Mouse (Mus musculus) ES-Bruce4 (cell line): Measurements from ENCODE around the gene Aadac.

Experiments
- CTCF ChIP-seq: IDR thresholded peaks from one replicate; pipeline ENCODE4 v1.8.1; 2011; ENCODE audit warnings: low read depth, low read length
- EP300 ChIP-seq: IDR thresholded peaks from 2 replicates; pipeline ENCODE4 v1.6.1; 2011; ENCODE audit warnings: low read depth, low read length; ENCODE audit not compliant: insufficient read depth
- POLR2A ChIP-seq: IDR thresholded peaks from one replicate; pipeline ENCODE4 v1.8.1; 2011; ENCODE audit warnings: low read length; ENCODE audit not compliant: insufficient read depth

DNA sequence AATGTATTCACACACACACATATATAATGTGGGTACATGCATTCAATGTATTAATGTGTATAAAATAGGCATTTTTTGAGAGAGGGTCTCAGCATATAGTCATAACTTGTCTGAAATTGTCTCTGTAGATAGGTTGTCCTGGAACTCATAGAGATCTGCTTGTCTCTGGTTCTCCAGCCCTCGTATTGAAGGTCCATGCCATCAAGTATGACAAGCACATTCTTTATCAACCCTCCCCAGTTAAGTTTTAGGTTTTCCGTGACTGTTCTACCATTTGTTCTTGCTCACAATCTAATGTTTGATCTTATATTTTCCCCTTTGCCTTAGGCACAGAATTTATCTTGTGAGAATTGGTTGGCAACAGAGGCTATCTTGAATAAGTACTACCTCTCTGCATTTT lies 60.2 kb downstream of the Aadac start:
- TF ChIP-seq POLR2A: no peak
- TF ChIP-seq CTCF: no peak
- TF ChIP-seq EP300: no peak
